Mouse (Mus musculus) ES-E14 (cell line): ENCODE results near the gene Dnajc6.

Experiments used
- CHD2 ChIP-seq: IDR thresholded peaks from 2 replicates; pipeline ENCODE4 v1.6.1; 2014; ENCODE audit warnings: mild to moderate bottlenecking, low read depth, low read length, inconsistent platforms
- HCFC1 ChIP-seq: IDR thresholded peaks from 2 replicates; pipeline ENCODE4 v1.6.1; 2012; ENCODE audit warnings: low read length, inconsistent platforms, borderline replicate concordance; ENCODE audit not compliant: insufficient read depth
- ZC3H11A ChIP-seq: IDR thresholded peaks from 2 replicates; pipeline ENCODE4 v1.6.1; 2012; ENCODE audit warnings: low read depth, mild to moderate bottlenecking, inconsistent platforms, low read length, borderline replicate concordance
- ZNF384 ChIP-seq: IDR thresholded peaks from 2 replicates; pipeline ENCODE4 v1.6.1; 2012; ENCODE audit warnings: low read depth, low read length, inconsistent platforms

DNA sequence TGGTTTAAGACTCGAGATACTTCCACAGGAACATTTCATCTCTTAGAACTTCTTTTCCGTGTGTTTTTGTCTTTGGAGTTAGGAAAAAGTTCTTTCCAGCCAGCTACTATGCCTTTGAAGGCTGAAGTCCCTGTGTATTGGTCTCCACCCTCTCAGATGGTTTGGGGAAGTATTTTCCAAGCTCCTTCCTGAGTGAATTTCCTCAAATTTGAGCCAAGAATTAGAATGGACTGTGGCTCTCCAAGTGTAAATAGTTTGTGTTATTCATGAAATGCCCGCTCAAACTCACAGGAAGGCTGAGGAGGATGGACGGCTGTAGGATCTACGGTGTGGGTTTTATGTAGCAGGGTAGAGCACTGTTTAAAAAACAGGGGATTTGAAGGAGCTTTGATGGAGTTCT lies 193.2 kb downstream of the Dnajc6 start:
- no peak for TF ChIP-seq HCFC1
- TF ChIP-seq CHD2 = no peak
- no peak for TF ChIP-seq ZNF384
- TF ChIP-seq ZC3H11A = no peak
